Mouse (Mus musculus) ES-Bruce4 (cell line): Measurements from ENCODE around the gene 1700014D04Rik. TPM values are rescaled to one million over a fixed set of nuclear protein-coding genes. Genes with fewer than 3 reads are reported as not detected.

Source experiments
- H3K27ac ChIP-seq: 2 replicates; pipeline ENCODE4 v1.5.1; 2012; ENCODE audit warnings: low read length, inconsistent platforms; ENCODE audit not compliant: insufficient read depth
- H3K27me3 ChIP-seq: 2 replicates; pipeline ENCODE4 v1.6.1; 2012; ENCODE audit warnings: mild to moderate bottlenecking, low read length, inconsistent platforms; ENCODE audit not compliant: control insufficient read depth, poor library complexity, insufficient read depth, severe bottlenecking
- H3K36me3 ChIP-seq: 2 replicates; pipeline ENCODE4 v1.6.1; 2012; ENCODE audit warnings: inconsistent platforms, mild to moderate bottlenecking, low read length, moderate library complexity; ENCODE audit not compliant: control insufficient read depth, poor library complexity, insufficient read depth, severe bottlenecking
- H3K4me1 ChIP-seq: one replicate; pipeline ENCODE4 v1.8.1; 2011; ENCODE audit warnings: low read length; ENCODE audit not compliant: control insufficient read depth, insufficient read depth
- H3K4me3 ChIP-seq: 2 replicates; pipeline ENCODE4 v1.5.1; 2011; ENCODE audit warnings: low read depth, mild to moderate bottlenecking, low read length
- H3K9ac ChIP-seq: 2 replicates; pipeline ENCODE4 v1.6.1; 2012; ENCODE audit warnings: low read depth, mild to moderate bottlenecking, inconsistent platforms; ENCODE audit not compliant: poor library complexity, severe bottlenecking
- H3K9me3 ChIP-seq: replicated peaks from 2 replicates; pipeline ENCODE4 v1.6.1; 2012; ENCODE audit warnings: mild to moderate bottlenecking, low read length, inconsistent platforms; ENCODE audit not compliant: control insufficient read depth, poor library complexity, insufficient read depth, severe bottlenecking
- CTCF ChIP-seq: IDR thresholded peaks from one replicate; pipeline ENCODE4 v1.8.1; 2011; ENCODE audit warnings: low read depth, low read length
- EP300 ChIP-seq: IDR thresholded peaks from 2 replicates; pipeline ENCODE4 v1.6.1; 2011; ENCODE audit warnings: low read depth, low read length; ENCODE audit not compliant: insufficient read depth
- POLR2A ChIP-seq: IDR thresholded peaks from one replicate; pipeline ENCODE4 v1.8.1; 2011; ENCODE audit warnings: low read length; ENCODE audit not compliant: insufficient read depth
- polyA plus RNA-seq: library from polyadenylated mRNA; stranded (reverse); fragments of >200 nt; gene quantifications from 2 replicates; pipeline ENCODE4 v1.2.4, GENCODE M21; 2011; ENCODE audit warnings: low read depth; ENCODE audit not compliant: missing spikeins, insufficient read depth, insufficient read length

Gene 1700014D04Rik
- polyA plus RNA-seq, 1 experiment: 0.61 TPM

DNA sequence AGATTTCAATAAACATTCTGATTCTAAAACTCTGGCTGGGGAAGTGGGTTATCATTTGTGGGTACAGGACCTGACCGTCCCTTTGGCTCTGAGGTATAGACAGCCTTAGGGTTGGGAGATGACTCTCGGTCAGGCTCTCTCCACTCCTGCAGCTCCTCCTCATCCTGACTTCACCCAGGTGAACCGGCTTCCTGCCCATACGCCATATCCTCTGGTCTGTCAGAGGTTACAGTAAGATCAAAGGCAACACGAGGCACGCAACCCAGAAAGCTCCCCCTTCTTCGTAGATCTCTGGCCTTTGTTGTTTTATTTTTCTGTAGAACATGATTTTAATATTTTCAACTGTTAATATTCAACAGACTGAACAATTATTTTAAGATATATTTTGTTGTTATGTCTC is 50.8 kb downstream of the 1700014D04Rik start:
- TF ChIP-seq CTCF (no peak), EP300 (no peak), POLR2A (no peak)
- no peaks in the 10 kb centered on the region for H3K4me1 ChIP-seq
- H3K4me3 ChIP-seq: no peak overlapping the region
- H3K27me3 ChIP-seq: no peaks in the 10 kb centered on the region
- no peaks in the 10 kb centered on the region for H3K9me3 ChIP-seq
- no peaks in the 10 kb centered on the region for H3K36me3 ChIP-seq
- no peak overlapping the region for H3K27ac ChIP-seq
- no peak overlapping the region for H3K9ac ChIP-seq

GRCm38 (mm10) chr13:59694008-59694407 is 52.5 kb downstream of the 1700014D04Rik start, which contains the start of gene 4921517D22Rik:
4921517D22Rik (minus strand) TSS chr13:59694108.
- Histone ChIP-seq H3K36me3 (no peaks in the 10 kb centered on the region), H3K27me3 (no peaks in the 10 kb centered on the region), H3K4me3 (no peak within 1 kb of the TSS), H3K9me3 (no peaks in the 10 kb centered on the region), H3K27ac (no peak within 1 kb of the TSS), H3K9ac (no peak within 1 kb of the TSS), H3K4me1 (no peaks in the 10 kb centered on the region)
- TF ChIP-seq CTCF (no peak), POLR2A (no peak), EP300 (no peak)

DNA sequence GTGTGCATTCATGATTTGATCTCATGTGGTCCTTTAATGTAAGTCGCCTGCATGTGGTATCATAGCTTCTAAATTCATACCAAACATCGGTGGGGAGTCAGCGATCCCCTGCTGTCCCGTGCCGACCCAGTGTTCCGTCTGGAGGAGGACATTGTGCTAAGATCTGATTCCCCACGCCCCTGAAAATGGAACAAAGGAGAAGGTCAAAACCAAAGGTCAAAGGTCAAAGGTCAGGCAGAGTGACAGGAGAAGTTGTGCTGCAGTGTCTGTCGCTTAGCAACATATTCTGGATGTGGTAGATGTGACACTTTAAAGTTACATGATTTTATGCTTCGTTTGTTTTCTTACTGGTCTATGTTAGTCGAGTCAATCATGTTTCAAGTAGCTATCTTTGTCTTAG is 55.1 kb downstream of the 1700014D04Rik start:
- Histone ChIP-seq H3K36me3 (no peaks in the 10 kb centered on the region), H3K27ac (no peak overlapping the region), H3K27me3 (no peaks in the 10 kb centered on the region), H3K4me1 (no peaks in the 10 kb centered on the region), H3K9ac (no peak overlapping the region), H3K4me3 (no peak overlapping the region), H3K9me3 (no peaks in the 10 kb centered on the region)
- TF ChIP-seq EP300 (no peak), POLR2A (no peak), CTCF (no peak)

Other genes with a start within 250 kb of the 1700014D04Rik start
- gene Agtpbp1, start 161.5 kb downstream of the 1700014D04Rik start, polyA plus RNA-seq: 26.5 and 27.9 TPM in 2 replicates
- 103 and 143 TPM in 2 replicates for gene Naa35, start 161.5 kb downstream of the 1700014D04Rik start, polyA plus RNA-seq
- 54.9 and 58.3 TPM in 2 replicates for gene Golm1, start 70.9 kb downstream of the 1700014D04Rik start, polyA plus RNA-seq
- gene 4921517D22Rik, start 52.6 kb downstream of the 1700014D04Rik start, polyA plus RNA-seq: not detected in 2 replicates
- 0.40 and 1.1 TPM in 2 replicates for gene Spata31d1a, start 36.4 kb downstream of the 1700014D04Rik start, polyA plus RNA-seq
- gene Spata31d1b, start 34.5 kb downstream of the 1700014D04Rik start, polyA plus RNA-seq: 0.37 TPM in 1 of 2 replicates, not detected in the other
- not detected in 2 replicates for gene Spata31d1d, start 15.0 kb downstream of the 1700014D04Rik start, polyA plus RNA-seq
- gene Isca1, start 23.1 kb upstream of the 1700014D04Rik start, polyA plus RNA-seq: 42.0 and 42.1 TPM in 2 replicates
- not detected in 2 replicates for gene Gm49354, start 35.5 kb upstream of the 1700014D04Rik start, polyA plus RNA-seq
- gene Tut7, start 76.4 kb upstream of the 1700014D04Rik start, polyA plus RNA-seq: 87.9 and 99.1 TPM in 2 replicates